Comparison of ENCODE assay signal across 29 mouse cellular contexts in the genomic region with DNA sequence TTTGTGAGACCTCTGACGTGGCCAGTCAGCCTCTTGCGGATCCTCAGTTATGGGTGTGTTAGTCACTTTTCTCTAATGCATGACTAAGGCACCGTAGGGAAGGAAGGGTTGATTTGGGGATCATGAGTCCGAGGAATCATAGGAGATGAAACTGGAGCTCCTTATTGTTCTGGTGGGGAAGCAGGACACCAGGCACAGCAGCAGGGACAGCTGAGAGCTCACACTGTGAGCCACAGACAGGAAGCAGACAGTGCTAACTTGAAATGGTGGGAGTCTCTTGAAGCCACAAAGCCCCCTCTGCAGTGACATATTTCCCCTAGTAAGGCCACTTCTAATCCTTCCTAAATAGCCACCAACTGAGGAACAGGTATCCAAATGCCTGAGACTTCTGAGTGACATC. TPM values are rescaled to one million over a fixed set of nuclear protein-coding genes. Genes with fewer than 3 reads are reported as not detected.
"Had no signal": no experiment of that assay in that cellular context is flagged by ENCODE, and none has a peak within 500 bp of the region (broad histone marks: within the 10 kb centered on the region; RNA-seq: fewer than 3 reads in every experiment).

No protein-coding gene starts in this region.

- H3K4me3 ChIP-seq: gastrocnemius, adult 2 months; heart, embryonic 10.5 days; heart, embryonic 13.5 days; heart, embryonic 15.5 days; hindbrain, embryonic 10.5 days; hindbrain, embryonic 12.5 days; intestine, embryonic 15.5 days; layer of hippocampus, adult 2 months; left cerebral cortex, adult 2 months; limb, embryonic 10.5 days; limb, embryonic 12.5 days had no signal

- ATAC-seq: hindbrain, embryonic 16.5 days; inflammation-experienced regulatory T-cells, adult 6 months; intestine, embryonic 15.5 days; intestine, postnatal 0 days had no signal

- H3K36me3 ChIP-seq: intestine, embryonic 15.5 days; limb, embryonic 10.5 days had no signal

- H3K4me2 ChIP-seq: heart, embryonic 13.5 days; heart, embryonic 15.5 days; hindbrain, embryonic 12.5 days; hindbrain, embryonic 14.5 days; intestine, embryonic 15.5 days; limb, embryonic 12.5 days; liver, embryonic 11.5 days had no signal

- H3K27me3 ChIP-seq: heart, embryonic 13.5 days; heart, embryonic 15.5 days; hindbrain, embryonic 12.5 days; intestine, embryonic 15.5 days; limb, embryonic 12.5 days had no signal

- DNase-seq: gastrocnemius, adult 2 months; gastrocnemius, postnatal 10 days; gastrocnemius, postnatal 25 days; heart, postnatal 14 days; heart, postnatal 4 days; kidney, adult 18-20 months; kidney, adult 8-10 months; kidney, postnatal 10 days; kidney, postnatal 25 days; kidney, postnatal 4 days; liver had no signal

RNA-seq across cellular contexts. Expression of gene Clip4, which starts 22.8 kb away (rescaled TPM):
- total RNA-seq: granulocyte monocyte progenitor cell, adult 5-6 weeks had no signal

RNA-seq across cellular contexts. Expression of gene Pcare, which starts 38.4 kb away (rescaled TPM):
- total RNA-seq: gastrocnemius, adult 2 months; gastrocnemius, postnatal 4 days; granulocyte monocyte progenitor cell, adult 5-6 weeks had no signal
- polyA plus RNA-seq: heart, embryonic 13.5 days; hindbrain, embryonic 10.5 days; hindbrain, embryonic 12.5 days; hindbrain, embryonic 14.5 days; inflammation-experienced regulatory T-cells, adult 6 months; intestine, embryonic 15.5 days; intestine, postnatal 0 days; kidney, embryonic 14.5 days; limb, embryonic 10.5 days; limb, embryonic 12.5 days; liver, embryonic 11.5 days had no signal
